Comparison of ENCODE assay signal across 10 mouse cellular contexts in genomic region chr3:154692572-154692922, GRCm38 (mm10). TPM values are rescaled to one million over a fixed set of nuclear protein-coding genes. Genes with fewer than 3 reads are reported as not detected.
DNase-seq lines count a peak whose midpoint lies in the region; ATAC-seq and TF ChIP-seq lines count a peak whose summit lies in the region.
"Had no signal": no experiment of that assay in that cellular context is flagged by ENCODE, and none has a peak within 500 bp of the region (broad histone marks: within the 10 kb centered on the region; RNA-seq: fewer than 3 reads in every experiment).

No protein-coding gene starts in this region.

- 47% methylated on average over 3 of the region's 3 CpGs for WGBS in heart, embryonic 14.5 days
- 63% methylated on average over 3 of the region's 3 CpGs for WGBS in liver, embryonic 11.5 days

- TF ChIP-seq CTCF in embryonic fibroblast, embryonic 13.5 days (IDR thresholded peaks at IDR 0.05; ENCODE audit: borderline replicate concordance, insufficient read depth, low read length), result no peak

- H3K27me3 ChIP-seq in heart, embryonic 14.5 days (ENCODE audit: control insufficient read depth, insufficient read depth, low read length), result no peaks in the 10 kb centered on the region
- H3K27me3 ChIP-seq in liver, embryonic 11.5 days (replicated peaks; ENCODE audit: control insufficient read depth, insufficient read depth, low read length), result no peaks in the 10 kb centered on the region
- H3K27me3 ChIP-seq: embryonic facial prominence, embryonic 15.5 days had no signal

- no peaks in the 10 kb centered on the region for H3K36me3 ChIP-seq in heart, embryonic 14.5 days (ENCODE audit: control insufficient read depth, insufficient read depth, low read length)
- no peaks in the 10 kb centered on the region for H3K36me3 ChIP-seq in liver, embryonic 11.5 days (ENCODE audit: control insufficient read depth, insufficient read depth, low read length)
- H3K36me3 ChIP-seq: embryonic facial prominence, embryonic 15.5 days had no signal

- no peak for TF ChIP-seq POLR2A in embryonic fibroblast, embryonic 13.5 days (IDR thresholded peaks at IDR 0.05; ENCODE audit: low read depth, low read length)

- no peaks in the 10 kb centered on the region for H3K9me3 ChIP-seq in heart, embryonic 14.5 days (ENCODE audit: control insufficient read depth, low read length)
- H3K9me3 ChIP-seq in liver, embryonic 11.5 days (ENCODE audit: control insufficient read depth, low read length), result no peaks in the 10 kb centered on the region
- H3K9me3 ChIP-seq: embryonic facial prominence, embryonic 15.5 days had no signal

- no peak overlapping the region; a peak in 1 of 4 replicates for H3K27ac ChIP-seq in heart, embryonic 14.5 days (replicated peaks in 1 of 2; ENCODE audit: control insufficient read depth in 1 of 2, insufficient read depth in 1 of 2, low read depth in 2 of 2, low read length in 2 of 2)
- H3K27ac ChIP-seq in liver, embryonic 11.5 days (ENCODE audit: low read depth, low read length), result no peak overlapping the region
- H3K27ac ChIP-seq in embryonic fibroblast, embryonic 13.5 days (ENCODE audit: insufficient read depth, low read length), result peak overlapping the region; percentile 60

- ATAC-seq in heart, embryonic 14.5 days (ENCODE audit: insufficient number of reproducible peaks, insufficient read depth, low FRiP score, low read depth), result 0 out of 2 replicates have a peak, but pooled peaks have one; percentile 15
- 0 out of 2 replicates have a peak, but pooled peaks have one; percentile 20 for ATAC-seq in liver, embryonic 11.5 days (replicated peaks; ENCODE audit: low FRiP score)
- peak; percentile 40; the same call in 1 of the 2 replicates for ATAC-seq in megakaryocyte, adult 5-6 weeks (ENCODE audit: poor library complexity, severe bottlenecking)
- ATAC-seq in erythroid progenitor cell, adult 5-6 weeks (replicated peaks; ENCODE audit: low FRiP score, poor library complexity, severe bottlenecking), result no peak

- H3K4me3 ChIP-seq in heart, embryonic 14.5 days (ENCODE audit: control insufficient read depth in 1 of 2, insufficient read depth in 1 of 2, low read depth in 1 of 2, low read length in 2 of 2), result no peak overlapping the region
- no peak overlapping the region for H3K4me3 ChIP-seq in liver, embryonic 11.5 days (ENCODE audit: low read depth, low read length)
- H3K4me3 ChIP-seq in embryonic fibroblast, embryonic 13.5 days (ENCODE audit: insufficient read depth, low read length), result no peak overlapping the region
- H3K4me3 ChIP-seq: embryonic facial prominence, embryonic 15.5 days had no signal

- peaks cover 9 to 10% of the 10 kb centered on the region in 2 experiments for H3K4me1 ChIP-seq in heart, embryonic 14.5 days (ENCODE audit: control insufficient read depth in 2 of 2, insufficient read depth in 2 of 2, low read length in 2 of 2)
- H3K4me1 ChIP-seq in liver, embryonic 11.5 days (replicated peaks; ENCODE audit: control insufficient read depth, insufficient read depth, low read length), result no peaks in the 10 kb centered on the region
- H3K4me1 ChIP-seq in embryonic fibroblast, embryonic 13.5 days (ENCODE audit: control insufficient read depth, insufficient read depth, low read length), result peaks cover 7% of the 10 kb centered on the region

- no peak for DNase-seq in heart, adult 18-20 months
- DNase-seq in liver, embryonic 11.5 days (ENCODE audit: low spot score), result no peak
- DNase-seq in liver, result no peak
- DNase-seq: thymus, postnatal 36 days had no signal

- H3K4me2 ChIP-seq in heart, embryonic 14.5 days (ENCODE audit: low read length), result peak overlapping the region; percentile 22
- no peak overlapping the region for H3K4me2 ChIP-seq in liver, embryonic 11.5 days

- no peak overlapping the region for H3K9ac ChIP-seq in heart, embryonic 14.5 days (ENCODE audit: low read length)
- no peak overlapping the region for H3K9ac ChIP-seq in liver, embryonic 11.5 days (ENCODE audit: low read depth, low read length)
- H3K9ac ChIP-seq: embryonic facial prominence, embryonic 15.5 days had no signal

RNA-seq across cellular contexts. Expression of gene Erich3, which starts 28.9 kb away (rescaled TPM):
- 0.23 and 0.39 TPM in 2 replicates for polyA plus RNA-seq in heart, embryonic 14.5 days (2014; fragmentation: Nextera tagmentation; extraction: Ambion mirVana)
- total RNA-seq in heart, adult 18-20 months (2021), result under 1 TPM; 0.07 to 0.39 TPM
- polyA plus RNA-seq in liver, embryonic 11.5 days (2014; fragmentation: Nextera tagmentation; extraction: Ambion mirVana), result not detected in 2 replicates
- 0.15 and 0.35 TPM in 2 replicates for polyA plus RNA-seq in embryonic fibroblast, embryonic 13.5 days (2011; ENCODE audit: insufficient read length, low read depth, missing spikeins)
- not detected in 2 replicates for total RNA-seq in megakaryocyte, adult 5-6 weeks (2015)
- total RNA-seq in megakaryocyte, adult 5-6 weeks (2017), result 0.04 TPM in 1 of 2 replicates, not detected in the other
- not detected in 2 replicates for total RNA-seq in erythroid progenitor cell, adult 5-6 weeks (2015; ENCODE audit: low replicate concordance)
- total RNA-seq in erythroid progenitor cell, adult 5-6 weeks (2017; ENCODE audit: low replicate concordance), result not detected in 2 replicates
- total RNA-seq: neutrophil, adult 5-6 weeks had no signal
